Mouse (Mus musculus) brain, embryonic 14.5 days (tissue): Measurements from ENCODE around the gene Asxl1.

Experiments used
- CTCF ChIP-seq: fragments of 200-500 bp; IDR thresholded peaks from 2 replicates; pipeline ENCODE4 v1.5.1; 2012; ENCODE audit warnings: inconsistent platforms, mild to moderate bottlenecking, moderate library complexity, borderline replicate concordance; ENCODE audit not compliant: insufficient read depth, insufficient read length; ENCODE audit errors: extremely low read depth
- POLR2A ChIP-seq: fragments of 200-500 bp; IDR thresholded peaks from 2 replicates; pipeline ENCODE4 v1.6.1; 2012; ENCODE audit warnings: mild to moderate bottlenecking, inconsistent platforms, borderline replicate concordance; ENCODE audit not compliant: poor library complexity, insufficient read depth, insufficient read length, severe bottlenecking; ENCODE audit errors: extremely low read depth

DNA sequence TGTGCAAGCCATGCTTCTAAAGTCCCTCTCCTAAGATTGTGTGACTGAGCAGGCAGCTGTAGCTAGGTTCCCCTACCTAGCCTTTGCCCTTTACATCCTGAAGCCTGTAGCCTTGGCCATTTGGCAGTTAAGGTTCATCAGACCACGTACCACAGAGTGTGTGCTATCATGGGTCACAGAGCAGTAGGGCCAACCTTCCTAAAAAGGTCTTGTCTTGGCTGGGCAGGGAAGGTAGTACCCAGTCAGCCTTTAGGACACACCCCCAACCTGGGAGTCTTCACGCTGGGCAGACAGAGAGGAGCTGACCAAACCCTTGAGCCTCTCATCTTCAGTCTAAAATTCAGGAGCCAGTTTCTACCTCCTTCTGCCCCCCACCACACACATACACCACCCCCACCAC lies 95.1 kb downstream of the Asxl1 start:
- TF ChIP-seq POLR2A (no peak), CTCF (no peak)
